Mouse (Mus musculus) c-Kit-positive CD71-positive TER-119-negative erythroid progenitor cells, embryonic 14.5 days (primary cell): Measurements from ENCODE around the gene Slc6a12.

ENCODE experiments used
- DNase-seq: peaks from one replicate; pipeline ENCODE4 v3.0.0-alpha.2; 2013; ENCODE audit warnings: low read depth

The Slc6a12 gene

GRCm38 (mm10) chr6:121412558-121413297 lies 69.9 kb downstream of the Slc6a12 start:
- no peak for DNase-seq
